Mouse (Mus musculus) midbrain, embryonic 14.5 days (tissue): ENCODE measurements around the gene Gm4985. TPM values are rescaled to one million over a fixed set of nuclear protein-coding genes. Genes with fewer than 3 reads are reported as not detected.
"Not testable (repeated sequence)": the region's sequence is repeated elsewhere in the genome, so short reads cannot be mapped to it uniquely, and the experiment has no call there.

Experiments
- ATAC-seq: fragments of 200-750 bp; cut with Nextera tagmentation; 2 replicates; pipeline ENCODE4 v1.8.0; 2017; ENCODE audit warnings: moderate number of reproducible peaks, moderate library complexity; ENCODE audit not compliant: low FRiP score, low TSS enrichment
- DNase-seq: peaks from one replicate; pipeline ENCODE4 v3.0.0-alpha.2; 2015
- H3K27ac ChIP-seq: fragments of 300-500 bp; sonication (generic); replicated peaks from 2 replicates; pipeline ENCODE4 v1.5.1; 2014; ENCODE audit warnings: mild to moderate bottlenecking, low read depth, low read length, moderate library complexity
- H3K27me3 ChIP-seq: fragments of 300-500 bp; sonication (generic); 2 replicates; pipeline ENCODE4 v1.6.1; 2014; ENCODE audit warnings: low read length, control low read depth, mixed read lengths; ENCODE audit not compliant: control insufficient read depth, insufficient read depth
- H3K36me3 ChIP-seq: fragments of 300-500 bp; sonication (generic); 2 replicates; pipeline ENCODE4 v1.6.1; 2014; ENCODE audit warnings: low read length, control low read depth; ENCODE audit not compliant: control insufficient read depth, insufficient read depth
- H3K4me1 ChIP-seq: fragments of 300-500 bp; sonication (generic); 2 replicates; pipeline ENCODE4 v1.6.1; 2014; ENCODE audit warnings: mild to moderate bottlenecking, antibody characterized with exemption, low read length, control low read depth; ENCODE audit not compliant: control insufficient read depth, insufficient read depth
- H3K4me2 ChIP-seq: fragments of 300-500 bp; sonication (generic); 2 replicates; pipeline ENCODE4 v1.6.1; 2014; ENCODE audit warnings: mild to moderate bottlenecking, low read length, moderate library complexity
- H3K4me3 ChIP-seq: fragments of 300-500 bp; sonication (generic); replicated peaks from 2 replicates; pipeline ENCODE4 v1.5.1; 2014; ENCODE audit warnings: low read depth, low read length
- H3K9ac ChIP-seq: fragments of 300-500 bp; sonication (generic); replicated peaks from 2 replicates; pipeline ENCODE4 v1.6.1; 2014; ENCODE audit warnings: mild to moderate bottlenecking, low read length, moderate library complexity
- H3K9me3 ChIP-seq: fragments of 300-500 bp; sonication (generic); 2 replicates; pipeline ENCODE4 v1.6.1; 2016; ENCODE audit warnings: low read length, control low read depth, mixed read lengths; ENCODE audit not compliant: control insufficient read depth
- WGBS: fragments of 180-500 bp; shearing (Covaris S2); extraction: QIAGEN DNeasy Blood & Tissue Kit; methylation state at CpG from one replicate; pipeline ENCODE4 v1.1.7; 2014; 5-methylcytosine and 5-hydroxymethylcytosine counted together
- microRNA-seq: library from miRNA; unstranded; fragments of <30 nt; microRNA quantifications from one replicate; pipeline ENCODE4, GENCODE M21; 2016
- polyA plus RNA-seq: library from polyadenylated mRNA; unstranded; fragments of >200 nt; fragmentation: Nextera tagmentation; extraction: Ambion mirVana; gene quantifications from 2 replicates; pipeline ENCODE4 v1.2.1, GENCODE M21; 2014

Gene Gm4985
- polyA plus RNA-seq: not detected in 2 replicates

DNA sequence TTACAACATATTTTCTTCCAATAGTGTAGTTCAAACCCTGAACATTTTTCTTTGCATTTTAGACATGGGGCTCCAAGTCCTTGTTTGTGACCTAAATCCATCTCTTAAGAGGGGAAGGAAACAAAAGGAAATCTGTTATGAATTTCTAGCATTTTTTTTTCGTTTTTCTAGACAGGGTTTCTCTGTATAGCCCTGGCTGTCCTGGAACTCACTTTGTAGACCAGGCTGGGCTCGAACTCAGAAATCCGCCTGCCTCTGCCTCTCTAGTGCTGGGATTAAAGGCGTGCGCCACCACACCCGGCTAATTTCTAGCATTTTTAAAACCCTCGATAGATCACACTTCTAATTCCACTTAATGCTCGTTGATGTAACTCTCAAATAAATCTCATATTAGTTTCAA, at the start of gene Gm4985:
TSS of gene Gm4985 (minus strand) at position 101 of the 400 bp plus-strand sequence.
- H3K9me3 ChIP-seq, H3K4me2 ChIP-seq, H3K9ac ChIP-seq, H3K4me3 ChIP-seq, H3K4me1 ChIP-seq, H3K27ac ChIP-seq, H3K36me3 ChIP-seq, ATAC-seq, DNase-seq, H3K27me3 ChIP-seq: not testable (repeated sequence)
- WGBS: 80% methylated on average over 8 of the region's 8 CpGs

DNA sequence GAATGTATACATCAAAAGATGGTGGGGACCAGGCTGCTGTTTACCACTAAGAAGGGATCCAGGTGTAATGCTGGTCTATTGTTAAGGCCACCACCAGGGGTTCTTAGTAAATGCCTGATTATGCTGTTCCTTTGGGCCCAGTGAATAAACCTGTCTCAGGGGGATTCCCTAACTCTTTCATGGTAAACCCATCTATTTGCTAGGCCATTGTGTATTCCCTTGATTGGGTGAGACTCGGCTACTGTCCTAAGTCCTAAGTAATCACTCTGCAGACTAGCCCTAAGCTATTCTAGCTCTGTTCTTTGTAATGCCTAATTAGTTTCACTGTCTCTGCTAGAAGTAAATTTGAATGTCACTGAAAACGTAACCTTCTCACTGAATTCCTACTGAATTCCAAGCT, 4.6 kb downstream of the Gm4985 start:
- Histone ChIP-seq H3K4me3 (no peak overlapping the region), H3K4me1 (no peaks in the 10 kb centered on the region), H3K36me3 (no peaks in the 10 kb centered on the region), H3K9ac (no peak overlapping the region), H3K4me2 (no peak overlapping the region), H3K9me3 (no peaks in the 10 kb centered on the region), H3K27me3 (no peaks in the 10 kb centered on the region), H3K27ac (no peak overlapping the region)
- ATAC-seq (no peak), DNase-seq (no peak)
- 63% methylated on average over 2 of the region's 2 CpGs for WGBS

Small RNA genes lying within 50 kb of the gene (microRNA-seq; reads per million reads assigned to microRNA genes)
- not detected for gene Gm25299

Other genes with a start within 250 kb of the Gm4985 start
- gene Gm4907, start 76.4 kb downstream of the Gm4985 start, polyA plus RNA-seq: not detected in 2 replicates